Mouse (Mus musculus) frontal cortex, adult 2 months (tissue): Measurements from ENCODE around the gene Cnih3. TPM values are rescaled to one million over a fixed set of nuclear protein-coding genes. Genes with fewer than 3 reads are reported as not detected.

ENCODE experiments used
- DNase-seq, 2 experiments: peaks; one replicate each; pipeline ENCODE4 v3.0.0; 2022; ENCODE audit warnings: low spot score in 1 of 2; ENCODE audit errors: extremely low spot score in 1 of 2
- polyA plus RNA-seq: library from polyadenylated mRNA; depleted of rRNA; stranded (reverse); fragments of >200 nt; gene quantifications from 2 replicates; pipeline ENCODE4 v1.2.3, GENCODE M21; 2012

Gene Cnih3
- polyA plus RNA-seq, 1 experiment: 61.1 TPM

DNA sequence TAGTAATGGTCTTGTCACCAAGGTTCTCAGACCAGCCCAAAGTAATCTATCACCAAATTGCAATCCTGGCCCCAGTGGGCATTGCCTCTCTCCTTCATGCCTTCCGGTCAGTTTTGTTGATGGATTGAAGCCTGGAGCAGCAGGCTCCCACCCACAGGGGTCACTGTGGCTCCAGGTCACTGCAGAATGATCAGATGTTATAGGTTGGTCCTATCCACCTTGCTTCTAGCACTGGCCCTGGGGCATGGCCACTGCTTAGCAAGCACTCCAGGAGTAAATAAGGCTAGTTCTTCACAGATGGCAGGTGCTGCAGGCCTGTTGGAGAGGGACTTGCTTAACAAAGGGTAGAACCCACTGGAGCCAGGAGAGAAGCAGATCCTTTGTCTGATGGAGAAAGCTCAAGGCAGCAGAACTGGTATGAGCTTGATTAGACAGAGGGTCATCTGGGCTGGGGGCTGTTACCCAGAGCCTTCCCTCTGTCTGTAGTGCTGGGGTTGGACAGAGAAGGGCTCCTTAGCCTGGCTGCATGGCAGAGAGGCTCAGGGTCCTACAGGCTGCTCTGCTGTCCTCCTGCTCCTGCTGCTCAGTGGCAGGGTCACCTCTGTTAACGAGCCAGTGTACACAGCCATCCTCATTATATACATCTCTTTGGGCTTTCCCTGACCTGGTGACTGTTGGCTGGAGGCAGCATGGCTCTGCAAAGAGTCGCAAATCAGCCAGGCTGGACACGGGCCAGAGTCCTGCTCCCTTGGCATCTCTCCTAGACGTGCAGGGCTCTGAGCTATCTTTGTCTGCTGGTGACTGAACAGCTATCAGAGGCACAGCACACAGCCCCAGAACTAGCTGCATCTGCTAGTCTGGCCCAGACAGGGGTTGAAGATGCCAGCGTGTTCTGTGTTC, 41.1 kb downstream of the Cnih3 start:
- DNase-seq: peak; percentile 50 to 82

DNA sequence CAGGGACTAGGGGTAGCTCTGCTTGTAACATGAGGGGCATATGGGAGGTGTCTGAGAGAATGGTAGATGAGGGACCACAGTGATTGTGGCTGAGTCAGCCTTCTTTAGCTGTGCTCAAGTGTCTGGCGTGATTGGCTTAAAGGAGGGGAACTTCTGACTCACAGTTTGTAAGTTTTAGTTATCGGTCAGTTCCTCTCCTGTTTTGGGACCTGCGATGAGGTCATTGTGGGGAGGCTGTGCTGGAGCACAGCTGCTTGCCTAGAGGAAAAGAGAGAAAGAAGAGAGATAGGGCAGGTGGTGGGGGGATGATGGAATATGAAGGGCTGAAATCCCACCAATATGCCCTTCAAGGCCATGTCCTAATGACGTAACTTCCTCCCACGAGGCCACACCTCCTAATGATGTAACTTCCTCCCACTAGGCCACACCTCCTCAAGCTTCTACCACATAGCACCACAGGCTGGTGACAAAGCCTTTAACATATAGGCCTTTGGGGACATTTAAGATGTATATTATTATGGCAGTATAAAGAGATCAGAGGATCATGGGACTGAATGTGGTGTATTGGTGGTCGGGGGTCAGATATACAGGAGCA, 42.9 kb downstream of the Cnih3 start:
- no peak for DNase-seq

DNA sequence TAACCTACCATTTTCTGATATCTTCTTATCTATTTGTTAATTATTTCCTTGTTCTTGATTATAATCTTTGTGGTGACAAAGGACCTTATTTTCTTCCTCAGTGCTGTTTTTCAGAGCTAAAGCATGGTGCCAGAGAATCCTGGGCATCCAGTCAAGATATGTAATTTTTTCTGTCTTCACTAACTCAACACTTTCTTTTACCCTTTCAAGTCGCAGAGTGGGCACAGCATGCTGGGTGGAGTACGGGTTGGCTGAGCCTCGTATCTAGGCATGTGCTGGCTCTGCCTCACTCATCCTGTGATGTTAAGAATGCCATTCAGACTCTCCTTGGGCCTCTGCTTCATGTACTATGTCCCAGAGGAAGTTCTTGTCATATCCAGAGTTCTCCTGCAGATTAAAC, 46.8 kb downstream of the Cnih3 start:
- DNase-seq: peak in 1 of 2 experiments; percentile 67

DNA sequence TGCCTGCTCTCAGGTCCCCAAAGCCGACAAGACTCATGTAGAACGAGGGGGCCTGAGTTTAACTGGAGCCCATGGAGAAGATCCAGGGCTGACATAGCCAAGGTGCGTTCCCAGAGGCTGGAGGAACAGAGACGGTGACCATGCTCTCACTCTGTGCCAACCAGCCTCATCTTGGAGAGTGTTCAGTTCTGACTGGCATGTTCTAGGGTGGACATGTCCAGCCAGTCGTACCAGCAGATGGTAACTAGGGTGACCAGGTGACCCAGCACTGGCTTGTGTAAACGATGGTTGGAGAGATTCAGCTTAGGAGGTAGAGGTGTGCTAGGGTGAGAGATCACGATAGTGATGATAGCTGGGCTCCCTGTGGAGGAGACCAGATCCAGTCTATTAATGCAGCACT, 50.6 kb downstream of the Cnih3 start:
- no peak for DNase-seq

DNA sequence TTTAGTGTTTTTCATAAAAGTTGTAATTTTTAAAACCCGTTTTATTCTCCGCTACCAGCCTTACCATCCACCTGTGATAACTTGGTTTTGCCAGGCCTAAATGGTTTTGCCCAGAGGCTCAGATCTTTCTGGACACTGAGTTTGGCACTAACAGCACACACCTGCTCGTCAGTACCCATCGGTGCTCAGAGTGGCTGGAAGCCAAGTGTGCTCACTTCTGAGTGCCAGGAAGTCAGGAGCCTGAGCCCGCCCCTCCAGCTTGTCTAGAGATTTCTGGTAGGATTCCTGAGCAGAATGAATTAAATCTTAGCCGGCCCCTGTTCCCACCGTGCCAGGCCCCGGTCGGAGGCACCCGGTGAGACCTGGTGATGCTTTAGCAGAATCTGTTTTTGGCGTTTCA, 54.9 kb downstream of the Cnih3 start:
- DNase-seq: no peak

DNA sequence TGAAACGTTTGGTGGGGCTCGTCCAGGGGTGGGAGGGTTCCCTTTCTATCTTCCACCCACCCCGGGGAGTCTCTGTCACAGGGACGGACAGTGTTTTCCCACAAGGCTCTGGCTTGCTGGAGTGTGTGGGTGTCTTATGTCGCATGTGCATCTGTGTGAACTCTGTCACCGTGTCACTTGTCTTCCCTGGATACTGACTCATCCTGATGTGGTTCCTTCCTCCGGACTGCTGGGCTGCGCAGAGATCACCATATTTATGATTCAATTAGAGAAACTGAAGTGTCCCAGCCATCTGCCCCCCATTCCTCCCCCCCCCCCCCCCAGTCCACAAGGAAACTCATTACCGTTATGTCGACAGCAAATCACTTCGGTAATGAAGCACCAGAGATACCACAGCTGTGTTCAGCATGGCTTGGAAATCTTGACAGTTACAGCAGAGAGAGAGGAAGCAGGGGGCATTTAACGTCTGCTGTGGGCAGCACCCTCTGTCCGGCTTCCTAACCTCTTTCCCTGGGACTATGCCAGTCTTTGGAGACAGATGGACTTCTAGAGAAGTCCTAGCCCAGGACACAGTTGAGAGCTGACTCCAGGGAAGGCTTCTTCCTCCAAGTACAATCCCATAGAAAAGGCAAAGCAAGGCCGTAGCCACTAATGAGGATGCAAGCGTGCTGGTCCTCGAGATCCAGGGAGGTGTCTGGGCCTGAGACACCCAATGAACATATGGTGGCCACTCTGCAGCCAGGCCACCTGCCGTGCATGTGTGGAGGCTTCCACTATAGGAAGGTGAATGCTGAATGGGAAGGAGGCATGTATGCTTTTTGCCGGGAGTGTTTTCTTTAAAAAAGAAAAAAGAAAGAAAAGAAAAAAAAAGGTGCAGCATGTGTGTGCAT, 55.9 kb downstream of the Cnih3 start:
- peak in 1 of 2 experiments; percentile 23 for DNase-seq

DNA sequence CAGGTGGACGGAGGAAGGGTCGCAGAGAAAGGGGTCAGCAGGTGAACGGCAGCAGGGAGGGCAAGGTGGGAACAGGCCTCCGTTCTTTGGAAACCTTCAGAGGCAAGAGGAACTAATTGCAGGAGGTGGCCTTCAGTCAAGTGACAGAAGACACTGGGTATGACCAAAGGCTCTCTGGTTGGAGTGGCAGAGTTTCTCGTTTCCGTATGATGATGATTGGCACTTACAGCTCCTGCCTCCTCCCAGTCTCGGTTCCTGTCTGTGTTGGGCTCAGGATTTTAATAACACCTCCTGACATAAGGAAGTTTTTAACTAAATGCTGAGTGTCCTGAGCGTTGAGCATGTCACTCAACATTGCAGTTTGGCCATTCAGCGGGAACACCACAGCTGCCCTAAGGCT, 57.3 kb downstream of the Cnih3 start:
- no peak for DNase-seq

DNA sequence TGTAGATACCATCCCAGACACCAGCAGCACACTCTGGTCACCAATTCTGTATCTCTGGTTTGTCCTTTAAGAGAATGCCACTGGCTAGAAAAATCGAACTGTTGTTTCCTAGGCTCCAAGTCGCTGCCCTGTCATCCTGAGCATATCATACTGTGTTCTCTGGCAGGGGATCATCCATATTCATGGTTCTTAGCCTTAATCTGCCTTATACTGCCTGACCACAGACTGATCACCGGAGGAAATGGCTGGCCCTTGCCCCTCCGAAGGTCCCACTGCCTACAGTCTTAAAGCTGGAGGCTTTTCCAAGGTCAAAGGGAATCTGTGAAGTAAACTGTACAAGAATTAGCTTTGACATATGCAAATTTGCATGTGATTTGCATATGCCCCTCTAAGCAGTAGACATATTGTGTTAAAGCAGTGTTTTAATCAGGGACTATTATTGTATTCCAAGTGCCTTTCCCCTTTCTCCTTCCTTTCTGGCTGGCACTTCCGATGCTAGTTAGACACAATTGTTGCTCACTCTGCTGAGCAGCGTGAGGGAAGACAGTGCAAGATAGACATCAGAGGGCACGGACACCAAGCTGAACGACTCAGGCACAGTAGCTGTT, 58.3 kb downstream of the Cnih3 start:
- no peak for DNase-seq

DNA sequence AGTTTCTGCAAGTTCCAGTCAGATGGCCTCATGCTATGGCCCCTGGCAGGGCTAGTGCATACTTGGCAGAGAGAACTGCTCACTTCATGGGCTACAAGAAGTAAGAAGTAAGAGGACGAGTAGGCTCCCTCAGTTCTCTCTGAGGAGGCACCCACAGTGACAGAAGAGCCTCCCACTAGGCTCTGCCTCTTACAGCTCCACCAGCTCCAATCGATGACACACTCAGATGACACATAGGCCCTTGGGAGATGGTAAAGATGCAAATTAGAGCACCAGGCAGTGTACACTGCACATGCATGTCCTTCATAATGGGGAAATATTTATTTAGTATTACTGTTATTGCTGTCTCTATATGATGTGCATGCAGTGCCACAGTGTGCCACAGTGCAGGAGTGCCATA, 62.6 kb downstream of the Cnih3 start:
- DNase-seq: no peak

DNA sequence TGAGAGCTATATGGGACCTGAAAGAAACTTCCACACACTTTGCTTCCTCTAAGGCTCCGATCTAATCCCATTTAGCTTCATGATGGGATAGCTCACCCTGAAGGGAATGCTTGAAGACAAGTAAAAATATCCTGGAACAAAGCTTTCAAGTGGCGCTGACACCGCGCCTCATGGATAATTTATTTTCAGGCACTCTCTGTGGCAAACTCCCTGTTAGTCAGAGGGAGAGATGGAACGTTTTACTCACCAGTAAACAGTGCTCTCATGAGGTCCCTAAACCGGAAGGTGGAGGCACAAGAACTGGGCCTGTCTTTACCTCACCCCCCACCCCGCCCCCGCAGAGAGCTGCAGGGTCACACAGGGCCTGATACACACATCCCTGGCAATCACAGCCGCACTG, 64.4 kb downstream of the Cnih3 start:
- peak in 1 of 2 experiments; percentile 39 for DNase-seq

DNA sequence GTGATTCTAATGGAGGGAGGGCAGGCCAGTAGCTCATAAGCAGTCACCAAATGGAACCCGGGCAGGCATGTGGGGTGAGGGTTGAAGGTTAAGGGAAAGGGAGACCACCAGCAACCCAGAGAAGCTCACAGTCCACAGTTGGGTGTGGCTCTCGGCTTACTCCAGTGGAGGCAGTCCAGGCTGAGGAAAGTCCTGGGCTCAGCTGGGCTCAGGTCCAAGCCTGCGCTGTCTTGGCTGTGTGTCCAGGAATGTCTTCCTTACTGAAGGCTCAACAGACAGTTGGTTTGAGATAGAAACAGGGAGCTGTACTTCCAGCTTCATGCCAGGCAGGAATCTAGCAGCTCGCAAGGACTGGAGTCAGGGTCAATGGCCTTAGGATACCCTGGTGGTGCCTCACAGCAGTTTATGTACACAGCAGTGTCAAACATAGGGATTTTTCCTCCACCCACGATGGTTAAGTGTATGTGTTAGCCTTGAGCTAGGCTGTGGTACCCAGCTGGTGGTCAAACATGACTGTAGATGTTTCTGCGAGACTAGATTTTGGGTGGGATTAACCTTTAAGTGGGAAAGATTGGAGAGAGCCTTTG, 65.6 kb downstream of the Cnih3 start:
- DNase-seq: no peak

DNA sequence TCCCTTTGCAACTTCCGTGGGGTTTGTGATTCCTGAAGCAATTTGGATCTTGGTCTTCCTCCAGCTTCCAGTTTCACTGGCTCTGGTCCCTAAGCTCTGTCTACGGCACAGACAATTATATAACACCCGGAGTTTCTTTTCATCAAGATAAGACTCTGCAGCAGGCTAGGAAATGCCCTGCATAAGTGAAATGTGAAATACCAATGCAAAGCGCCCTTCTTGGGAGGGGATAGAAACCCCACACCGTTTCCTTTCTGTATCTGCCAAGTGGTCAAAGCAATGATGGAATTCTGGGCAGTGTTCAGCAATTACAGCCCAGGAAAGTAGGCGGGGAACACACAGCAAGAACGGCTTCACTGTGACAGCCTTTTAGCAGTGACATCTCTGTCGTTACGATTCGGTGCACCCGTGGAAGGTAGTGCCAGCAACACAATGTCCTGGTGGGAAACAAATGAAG, 67.7 kb downstream of the Cnih3 start:
- peak in 1 of 2 experiments; percentile 55 for DNase-seq

DNA sequence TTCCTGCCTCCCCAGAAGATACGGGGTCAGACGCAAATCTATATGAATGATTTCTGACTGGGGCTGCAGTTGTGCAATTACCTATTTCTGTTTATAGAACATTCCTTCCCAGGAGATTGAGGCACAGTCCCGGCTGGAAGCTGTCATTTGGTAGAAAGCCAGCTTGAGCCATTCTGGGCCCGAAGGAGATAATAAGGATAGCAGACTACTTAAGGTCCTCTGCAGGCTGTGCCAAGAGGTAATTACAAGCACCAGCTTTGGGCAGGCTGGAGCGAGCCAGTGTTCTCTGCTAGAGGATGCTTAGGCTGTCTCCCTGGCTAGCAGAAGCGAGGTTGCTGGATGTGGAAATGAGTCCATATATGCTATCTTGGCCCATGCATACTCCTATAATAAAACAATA, 70.4 kb downstream of the Cnih3 start:
- DNase-seq: no peak

DNA sequence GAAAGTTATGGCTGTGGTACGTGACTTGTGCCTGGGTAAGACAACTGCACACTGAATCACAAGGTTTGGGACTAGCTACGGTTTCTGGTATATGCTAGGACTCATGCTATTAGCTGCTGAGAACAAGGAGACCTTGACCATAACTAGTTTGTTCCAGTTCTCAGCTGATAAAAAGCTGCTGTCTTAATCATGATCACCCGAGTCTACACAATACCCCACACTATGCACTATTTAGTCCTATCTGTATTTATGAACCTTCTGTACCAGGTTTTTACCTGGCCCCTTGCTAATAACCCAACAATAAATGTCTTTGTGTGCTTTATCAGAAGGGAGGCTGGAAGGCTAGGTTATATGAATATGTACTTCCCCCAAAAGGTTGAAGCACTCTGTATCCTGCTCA, 72.5 kb downstream of the Cnih3 start:
- no peak for DNase-seq

DNA sequence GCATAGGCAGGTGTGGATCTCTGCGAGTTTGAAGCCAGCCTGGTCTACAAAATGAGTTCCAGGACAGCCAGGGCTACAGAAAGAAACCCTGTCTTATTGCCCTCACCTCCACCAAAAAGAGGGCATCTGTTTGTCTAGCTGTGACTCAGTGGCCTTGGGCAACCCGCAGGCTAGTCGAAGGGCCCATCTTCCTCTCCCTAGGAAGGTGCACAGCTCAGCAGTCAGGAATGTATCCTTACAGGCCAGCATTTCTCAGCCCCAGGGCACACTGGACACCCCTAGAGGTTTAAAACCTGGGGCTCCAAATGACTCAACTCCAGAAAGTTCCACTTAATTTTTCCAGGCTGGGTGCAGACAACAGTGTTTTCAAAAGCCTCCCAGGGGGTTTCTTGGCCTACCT, 73.0 kb downstream of the Cnih3 start:
- DNase-seq: no peak

DNA sequence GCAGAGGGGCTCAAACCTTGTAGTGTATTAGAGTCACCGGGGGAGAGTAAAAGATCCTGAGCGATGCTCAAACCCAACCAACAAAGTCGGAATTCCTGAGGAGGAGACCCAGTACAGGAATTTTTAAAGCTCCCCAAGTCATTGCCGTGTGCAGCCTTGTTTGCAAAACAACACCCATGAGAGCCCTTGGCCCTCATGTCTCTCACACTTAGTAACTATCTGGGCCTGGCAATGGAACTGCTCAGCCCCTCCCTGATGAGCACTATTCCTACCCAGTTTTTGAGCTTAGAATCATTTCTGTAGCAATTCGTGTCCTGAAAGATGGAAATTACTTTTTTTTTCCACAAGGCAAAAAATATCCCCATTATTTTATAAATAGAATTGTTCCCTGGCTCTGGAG, 74.0 kb downstream of the Cnih3 start:
- no peak for DNase-seq

DNA sequence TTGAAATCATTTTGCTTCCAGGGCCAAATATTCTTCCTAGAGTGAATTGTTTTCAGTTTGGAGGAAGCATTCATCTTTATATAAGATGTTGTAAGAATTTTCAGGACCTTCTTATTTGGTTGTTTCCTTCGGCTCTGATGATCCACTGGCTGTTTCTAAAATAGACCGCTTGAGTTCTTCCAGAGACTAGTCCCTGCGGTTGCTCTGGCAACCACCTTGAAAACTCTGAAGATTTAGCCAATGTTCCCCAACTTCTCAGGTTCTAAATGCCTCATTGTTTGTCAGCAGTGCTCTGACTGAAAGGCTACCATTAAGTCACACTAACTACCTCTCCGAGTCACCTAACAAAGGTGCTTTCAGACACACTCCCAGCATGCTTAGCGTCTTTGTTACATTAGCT, 80.8 kb downstream of the Cnih3 start:
- peak; percentile 46 to 54 for DNase-seq

DNA sequence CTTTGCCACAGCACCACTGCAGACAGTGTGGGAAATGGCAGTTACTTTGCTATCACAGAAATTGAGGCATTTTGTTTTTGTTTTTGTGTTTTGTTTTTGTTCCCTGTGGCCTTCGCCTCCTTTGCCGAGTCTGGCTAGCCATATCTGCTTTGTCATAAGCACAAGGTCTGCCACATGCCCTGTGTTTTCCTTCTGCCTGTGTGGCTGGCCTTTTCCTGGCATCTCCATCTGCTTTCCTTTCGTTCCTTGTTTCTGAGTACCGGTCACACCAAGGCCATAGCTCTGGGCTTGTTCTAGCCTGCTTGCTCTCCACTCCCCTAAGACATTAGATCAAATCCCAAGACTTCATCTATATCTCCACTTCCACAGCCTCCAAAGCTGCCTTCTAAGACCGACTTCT, 83.0 kb downstream of the Cnih3 start:
- no peak for DNase-seq

DNA sequence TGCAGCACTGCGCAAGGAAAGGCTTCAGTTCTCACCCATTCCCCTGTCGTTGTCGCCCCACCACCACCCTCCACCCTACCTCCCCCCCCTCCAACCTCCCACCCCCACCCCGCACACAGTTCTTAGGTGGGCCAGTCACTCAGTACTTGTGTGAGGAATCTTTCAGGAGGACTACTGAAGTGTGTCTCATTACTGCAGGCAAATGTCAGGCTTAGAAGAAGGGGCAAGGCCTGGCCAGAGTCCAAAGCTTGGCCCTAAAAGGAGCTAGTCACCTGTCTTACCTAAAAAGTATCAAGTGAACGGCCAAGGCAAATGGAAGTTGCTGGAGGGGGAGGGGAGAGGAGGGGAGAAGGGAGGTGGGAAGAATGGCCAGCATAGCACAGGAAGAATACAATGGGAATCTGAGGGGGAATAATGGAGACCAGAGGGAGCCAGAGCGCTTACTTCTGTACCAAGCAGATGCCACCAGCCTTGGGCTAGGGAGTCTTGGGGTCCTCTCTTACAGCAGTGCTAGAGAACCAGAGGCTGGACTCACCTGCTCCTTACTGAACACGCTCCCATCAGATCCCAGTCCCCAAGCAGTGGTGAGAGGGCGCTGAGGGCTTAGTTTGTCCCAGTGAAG, 88.7 kb downstream of the Cnih3 start:
- no peak for DNase-seq
